In the genomic region with DNA sequence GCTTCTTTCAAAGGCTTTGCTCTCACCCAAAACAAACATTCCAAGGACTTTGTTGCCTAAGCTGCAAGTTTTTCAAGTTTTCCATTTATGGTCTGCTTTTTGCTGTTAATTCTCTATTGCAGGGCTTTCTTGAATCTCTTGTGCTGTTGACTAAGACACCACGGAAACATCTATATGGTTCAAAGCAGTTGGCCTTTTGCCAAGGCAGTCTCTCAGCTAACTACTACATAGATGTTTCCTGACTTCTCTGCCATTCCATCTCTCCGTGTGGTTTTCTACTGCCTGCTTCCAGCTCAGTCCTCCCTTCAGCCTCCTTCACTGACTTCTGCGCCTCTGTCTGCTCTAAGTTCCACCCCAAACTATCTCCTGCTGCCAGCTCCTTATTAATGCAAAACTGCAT, we compare ENCODE assay signal across 23 mouse cellular contexts. TPM values are rescaled to one million over a fixed set of nuclear protein-coding genes. Genes with fewer than 3 reads are reported as not detected.
DNase-seq lines count a peak whose midpoint lies in the region; ATAC-seq and TF ChIP-seq lines count a peak whose summit lies in the region.
"Had no signal": no experiment of that assay in that cellular context is flagged by ENCODE, and none has a peak within 500 bp of the region (broad histone marks: within the 10 kb centered on the region; RNA-seq: fewer than 3 reads in every experiment).

No protein-coding gene starts in this region.

- no peak overlapping the region for H3K4me2 ChIP-seq in limb, embryonic 14.5 days (replicated peaks; ENCODE audit: low read depth, low read length, severe bottlenecking)
- H3K4me2 ChIP-seq in midbrain, embryonic 14.5 days (ENCODE audit: low read length) = no peak overlapping the region
- H3K4me2 ChIP-seq in midbrain, embryonic 16.5 days (ENCODE audit: low read length) = no peak overlapping the region
- H3K4me2 ChIP-seq: embryonic facial prominence, embryonic 15.5 days; heart, embryonic 11.5 days; heart, embryonic 15.5 days; hindbrain, embryonic 13.5 days had no signal

- no peaks in the 10 kb centered on the region for H3K27me3 ChIP-seq in limb, embryonic 14.5 days (ENCODE audit: control insufficient read depth, insufficient read depth, low read length)
- no peaks in the 10 kb centered on the region for H3K27me3 ChIP-seq in limb, embryonic 10.5 days (ENCODE audit: low read depth, poor library complexity, severe bottlenecking)
- H3K27me3 ChIP-seq in midbrain, embryonic 14.5 days (ENCODE audit: control insufficient read depth, insufficient read depth, low read length) = no peaks in the 10 kb centered on the region
- no peaks in the 10 kb centered on the region for H3K27me3 ChIP-seq in midbrain, embryonic 16.5 days (ENCODE audit: control insufficient read depth, insufficient read depth, low read depth, low read length)
- H3K27me3 ChIP-seq: embryonic facial prominence, embryonic 15.5 days; heart, embryonic 15.5 days; hindbrain, embryonic 13.5 days had no signal

- no peak overlapping the region for H3K9ac ChIP-seq in limb, embryonic 14.5 days (ENCODE audit: low read depth, low read length, severe bottlenecking)
- no peak overlapping the region for H3K9ac ChIP-seq in midbrain, embryonic 14.5 days (replicated peaks; ENCODE audit: low read length)
- no peak overlapping the region for H3K9ac ChIP-seq in midbrain, embryonic 16.5 days (ENCODE audit: low read depth, low read length)
- H3K9ac ChIP-seq: embryonic facial prominence, embryonic 15.5 days; heart, embryonic 15.5 days; hindbrain, embryonic 13.5 days had no signal

- no peak for ATAC-seq in CD4-positive, CD25-positive, alpha-beta regulatory T cell, adult 4 months
- ATAC-seq in limb, embryonic 14.5 days (ENCODE audit: low FRiP score, low read depth) = no peak
- no peak for ATAC-seq in midbrain, embryonic 14.5 days (ENCODE audit: low FRiP score, low TSS enrichment)
- ATAC-seq in midbrain, embryonic 16.5 days = no peak
- ATAC-seq: forebrain, embryonic 16.5 days; hindbrain, postnatal 0 days had no signal

- no peak overlapping the region for H3K27ac ChIP-seq in limb, embryonic 14.5 days (replicated peaks; ENCODE audit: low read depth, low read length)
- H3K27ac ChIP-seq in limb, embryonic 10.5 days = no peak overlapping the region
- H3K27ac ChIP-seq in midbrain, embryonic 14.5 days (replicated peaks; ENCODE audit: low read depth, low read length) = no peak overlapping the region
- H3K27ac ChIP-seq in midbrain, embryonic 16.5 days (ENCODE audit: low read length) = no peak overlapping the region
- H3K27ac ChIP-seq: embryonic facial prominence, embryonic 15.5 days; forebrain, embryonic 10.5 days; heart, adult 2 months; heart, embryonic 15.5 days; hindbrain, embryonic 13.5 days; hindbrain, postnatal 0 days had no signal

- no peak overlapping the region for H3K4me3 ChIP-seq in limb, embryonic 14.5 days (replicated peaks; ENCODE audit: low read length)
- no peak overlapping the region for H3K4me3 ChIP-seq in limb, embryonic 10.5 days
- no peak overlapping the region for H3K4me3 ChIP-seq in midbrain, embryonic 14.5 days (replicated peaks; ENCODE audit: low read depth, low read length)
- no peak overlapping the region for H3K4me3 ChIP-seq in midbrain, embryonic 16.5 days (ENCODE audit: low read depth, low read length)
- H3K4me3 ChIP-seq: embryonic facial prominence, embryonic 15.5 days; erythroblast, embryonic 14.5 days; forebrain, embryonic 10.5 days; heart, adult 2 months; heart, embryonic 15.5 days; hindbrain, embryonic 13.5 days had no signal

- no peak for TF ChIP-seq POLR2A in limb, embryonic 14.5 days (IDR thresholded peaks at IDR 0.05; ENCODE audit: borderline replicate concordance, extremely low read depth, insufficient read depth, insufficient read length)

- DNase-seq in CD4-positive, CD25-positive, alpha-beta regulatory T cell, adult 2 months (ENCODE audit: low read depth, low spot score) = peak; percentile 28
- DNase-seq in limb, embryonic 14.5 days (ENCODE audit: low spot score) = peak; percentile 17
- DNase-seq in limb, embryonic 10.5 days (ENCODE audit: low spot score) = no peak
- DNase-seq in midbrain, embryonic 14.5 days = peak; percentile 2
- DNase-seq in thymus, postnatal 4 days = no peak
- DNase-seq: adrenal gland, postnatal 10 days; B cell, adult 2 months; cerebellum, adult 11-12 months; cerebellum, adult 9-11 months; cerebellum, postnatal 36 days; gastrocnemius, postnatal 14 days; heart, adult 2 months; heart, postnatal 14 days had no signal

- WGBS in limb, embryonic 14.5 days = 79% methylated on average over 3 of the region's 3 CpGs
- 94% methylated on average over 3 of the region's 3 CpGs for WGBS in limb, embryonic 10.5 days
- 83% methylated on average over 3 of the region's 3 CpGs for WGBS in midbrain, embryonic 14.5 days
- 79% methylated on average over 3 of the region's 3 CpGs for WGBS in midbrain, embryonic 16.5 days

- H3K4me1 ChIP-seq in limb, embryonic 14.5 days (ENCODE audit: control insufficient read depth, insufficient read depth, low read length) = no peaks in the 10 kb centered on the region
- no peaks in the 10 kb centered on the region for H3K4me1 ChIP-seq in limb, embryonic 10.5 days
- no peaks in the 10 kb centered on the region for H3K4me1 ChIP-seq in midbrain, embryonic 14.5 days (ENCODE audit: control insufficient read depth, insufficient read depth, low read length)
- no peaks in the 10 kb centered on the region for H3K4me1 ChIP-seq in midbrain, embryonic 16.5 days (ENCODE audit: control insufficient read depth, insufficient read depth, low read length)
- H3K4me1 ChIP-seq: embryonic facial prominence, embryonic 15.5 days; forebrain, embryonic 10.5 days; heart, embryonic 15.5 days; hindbrain, embryonic 13.5 days had no signal

- H3K36me3 ChIP-seq in limb, embryonic 14.5 days (ENCODE audit: control insufficient read depth, insufficient read depth, low read length) = no peaks in the 10 kb centered on the region
- no peaks in the 10 kb centered on the region for H3K36me3 ChIP-seq in limb, embryonic 10.5 days
- no peaks in the 10 kb centered on the region for H3K36me3 ChIP-seq in midbrain, embryonic 14.5 days (ENCODE audit: control insufficient read depth, insufficient read depth, low read length)
- no peaks in the 10 kb centered on the region for H3K36me3 ChIP-seq in midbrain, embryonic 16.5 days (ENCODE audit: control insufficient read depth, insufficient read depth, low read length)
- H3K36me3 ChIP-seq: embryonic facial prominence, embryonic 15.5 days; forebrain, embryonic 10.5 days; heart, embryonic 15.5 days; hindbrain, embryonic 13.5 days had no signal

- H3K9me3 ChIP-seq in limb, embryonic 14.5 days (ENCODE audit: control insufficient read depth, low read length) = no peaks in the 10 kb centered on the region
- H3K9me3 ChIP-seq in limb, embryonic 10.5 days (replicated peaks) = no peaks in the 10 kb centered on the region
- no peaks in the 10 kb centered on the region for H3K9me3 ChIP-seq in midbrain, embryonic 14.5 days (ENCODE audit: control insufficient read depth, low read length)
- H3K9me3 ChIP-seq in midbrain, embryonic 16.5 days (replicated peaks; ENCODE audit: control insufficient read depth, low read length, poor library complexity, severe bottlenecking) = no peaks in the 10 kb centered on the region
- H3K9me3 ChIP-seq: embryonic facial prominence, embryonic 15.5 days; forebrain, embryonic 10.5 days; heart, embryonic 15.5 days; hindbrain, embryonic 13.5 days had no signal

RNA-seq across cellular contexts. Expression of gene Sp4, which starts 36.1 kb away (rescaled TPM):
- 10 to 100 TPM; 20.0 to 21.0 TPM for polyA plus RNA-seq in CD4-positive, CD25-positive, alpha-beta regulatory T cell, adult 4 months (2017; shearing (Covaris generic))
- polyA plus RNA-seq in limb, embryonic 14.5 days (2012; rRNA removed) = 5.9 and 7.0 TPM in 2 replicates
- polyA plus RNA-seq in limb, embryonic 14.5 days (2014; fragmentation: Nextera tagmentation; extraction: Ambion mirVana) = 8.0 and 10.1 TPM in 2 replicates
- 10.5 and 16.2 TPM in 2 replicates for polyA plus RNA-seq in limb, embryonic 10.5 days (2016; fragmentation: Nextera tagmentation; extraction: Ambion mirVana)
- polyA plus RNA-seq in midbrain, embryonic 14.5 days (2014; fragmentation: Nextera tagmentation; extraction: Ambion mirVana) = 27.1 and 36.2 TPM in 2 replicates
- polyA plus RNA-seq in midbrain, embryonic 16.5 days (2015; fragmentation: Nextera tagmentation; extraction: Ambion mirVana) = 22.6 and 26.7 TPM in 2 replicates

Comparison
In these comparisons a context has a peak if more than half of its experiments do, and no peak if none do; other contexts are left out.
1. DNase-seq: peak in CD4-positive, CD25-positive, alpha-beta regulatory T cell, adult 2 months (single experiment), limb, embryonic 14.5 days (single experiment) and midbrain, embryonic 14.5 days (single experiment); none in limb, embryonic 10.5 days (single experiment) and thymus, postnatal 4 days (single experiment).